Mouse (Mus musculus) kidney, adult 18-20 months (tissue): Measurements from ENCODE around the gene Drd4.
A peak's percentile ranks its signal among the peaks of the same experiment; 100 is the strongest.

ENCODE experiments used
- DNase-seq: peaks from one replicate; pipeline ENCODE4 v3.0.0; 2021

Drd4 gene

GRCm38 (mm10) chr7:141337716-141338416, 46.1 kb downstream of the Drd4 start:
- peak; percentile 43 for DNase-seq

GRCm38 (mm10) chr7:141338576-141339131, 46.8 kb downstream of the Drd4 start, which contains the start of gene Eps8l2:
Gene Eps8l2, plus strand, starts transcription at chr7:141338880.
- DNase-seq: peak; percentile 88

GRCm38 (mm10) chr7:141339215-141339920, 47.6 kb downstream of the Drd4 start:
- peak; percentile 50 for DNase-seq

GRCm38 (mm10) chr7:141340023-141340422, 48.2 kb downstream of the Drd4 start:
- no peak for DNase-seq

GRCm38 (mm10) chr7:141340476-141340875, 48.7 kb downstream of the Drd4 start:
- peak; percentile 83 for DNase-seq

- no peak for DNase-seq
These were observed 50.0 kb downstream of the Drd4 start for GRCm38 (mm10) chr7:141341689-141342226.

- DNase-seq: no peak
These were observed 51.4 kb downstream of the Drd4 start for GRCm38 (mm10) chr7:141343230-141343629.

GRCm38 (mm10) chr7:141343696-141344095, 51.9 kb downstream of the Drd4 start:
- peak; percentile 61 for DNase-seq

GRCm38 (mm10) chr7:141344787-141345186, 53.0 kb downstream of the Drd4 start:
- DNase-seq: no peak
